Mouse (Mus musculus) lung, postnatal 0 days (tissue): ENCODE data around the gene 2900011O08Rik. TPM values are rescaled to one million over a fixed set of nuclear protein-coding genes. Genes with fewer than 3 reads are reported as not detected.
"Not testable (repeated sequence)": the region's sequence is repeated elsewhere in the genome, so short reads cannot be mapped to it uniquely, and the experiment has no call there.

ENCODE experiments used
- ATAC-seq: fragments of 200-750 bp; cut with Nextera tagmentation; 2 replicates; pipeline ENCODE4 v1.8.0; 2017; ENCODE audit warnings: moderate library complexity
- DNase-seq: peaks from one replicate; pipeline ENCODE4 v3.0.0-alpha.2; 2016; ENCODE audit warnings: low spot score
- H3K27ac ChIP-seq: fragments of 300-500 bp; sonication (generic); 2 replicates; pipeline ENCODE4 v1.5.1; 2014; ENCODE audit warnings: antibody characterized with exemption, mild to moderate bottlenecking, low read length, mixed read lengths
- H3K27me3 ChIP-seq: fragments of 300-500 bp; sonication (generic); replicated peaks from 2 replicates; pipeline ENCODE4 v1.6.1; 2014; ENCODE audit warnings: low read length, mixed read lengths; ENCODE audit not compliant: insufficient read depth
- H3K36me3 ChIP-seq: fragments of 300-500 bp; sonication (generic); 2 replicates; pipeline ENCODE4 v1.6.1; 2014; ENCODE audit warnings: low read length, mixed read lengths; ENCODE audit not compliant: insufficient read depth
- H3K4me1 ChIP-seq: fragments of 300-500 bp; sonication (generic); 2 replicates; pipeline ENCODE4 v1.6.1; 2014; ENCODE audit warnings: antibody characterized with exemption, low read depth, low read length, mixed read lengths; ENCODE audit not compliant: insufficient read depth
- H3K4me2 ChIP-seq: fragments of 300-500 bp; sonication (generic); replicated peaks from 2 replicates; pipeline ENCODE4 v1.6.1; 2014; ENCODE audit warnings: low read depth, mild to moderate bottlenecking, low read length, moderate library complexity, mixed read lengths
- H3K4me3 ChIP-seq: fragments of 300-500 bp; sonication (generic); 2 replicates; pipeline ENCODE4 v1.5.1; 2014; ENCODE audit warnings: low read depth, low read length
- H3K9ac ChIP-seq: fragments of 300-500 bp; sonication (generic); replicated peaks from 2 replicates; pipeline ENCODE4 v1.6.1; 2014; ENCODE audit warnings: low read depth, mild to moderate bottlenecking
- H3K9me3 ChIP-seq: fragments of 300-500 bp; sonication (generic); 2 replicates; pipeline ENCODE4 v1.6.1; 2016; ENCODE audit warnings: low read length, mixed read lengths
- CTCF ChIP-seq: IDR thresholded peaks from 2 replicates; pipeline ENCODE4 v1.5.1; 2016; ENCODE audit warnings: antibody characterized with exemption, mild to moderate bottlenecking
- EP300 ChIP-seq: IDR thresholded peaks from 2 replicates; pipeline ENCODE4 v1.6.1; 2016; ENCODE audit warnings: antibody characterized with exemption, mild to moderate bottlenecking, control low read depth
- WGBS: fragments of 180-500 bp; shearing (Covaris S2); extraction: QIAGEN DNeasy Blood & Tissue Kit; methylation state at CpG from one replicate; pipeline ENCODE4 v1.1.7; 2014; 5-methylcytosine and 5-hydroxymethylcytosine counted together
- polyA plus RNA-seq: library from polyadenylated mRNA; unstranded; fragments of >200 nt; fragmentation: Nextera tagmentation; extraction: Ambion mirVana; gene quantifications from 2 replicates; pipeline ENCODE4 v1.2.1, GENCODE M21; 2015

Gene 2900011O08Rik
- polyA plus RNA-seq, 1 experiment from 2014 or later: not detected

GRCm38 (mm10) chr16:13946306-13946705 is 40.1 kb upstream of the 2900011O08Rik start:
- Histone ChIP-seq H3K9ac (no peak overlapping the region), H3K27ac (peak overlapping the region; percentile 73), H3K9me3 (no peaks in the 10 kb centered on the region), H3K4me2 (no peak overlapping the region), H3K27me3 (no peaks in the 10 kb centered on the region), H3K4me3 (no peak overlapping the region), H3K36me3 (no peaks in the 10 kb centered on the region), H3K4me1 (no peaks in the 10 kb centered on the region)
- peak; percentile 98 for ATAC-seq
- WGBS: 58% methylated on average over 1 of the region's 1 CpGs
- peak; percentile 50; the same call in 1 of the 2 replicates for TF ChIP-seq EP300
- no peak for TF ChIP-seq CTCF
- peak; percentile 91 for DNase-seq

- TF ChIP-seq CTCF (no peak), EP300 (no peak)
- DNase-seq: no peak
- no peaks in the 10 kb centered on the region for H3K36me3 ChIP-seq
- H3K4me2 ChIP-seq: no peak overlapping the region
- no peak for ATAC-seq
- no peaks in the 10 kb centered on the region for H3K4me1 ChIP-seq
- no peak overlapping the region for H3K9ac ChIP-seq
- no peak overlapping the region for H3K4me3 ChIP-seq
- H3K27ac ChIP-seq: no peak overlapping the region
- 79% methylated on average over 3 of the region's 3 CpGs for WGBS
- H3K27me3 ChIP-seq: no peaks in the 10 kb centered on the region
- no peaks in the 10 kb centered on the region for H3K9me3 ChIP-seq
These were observed 35.2 kb upstream of the 2900011O08Rik start for GRCm38 (mm10) chr16:13951245-13951644.

- H3K4me2 ChIP-seq: no peak overlapping the region
- no peak overlapping the region for H3K9ac ChIP-seq
- no peak for TF ChIP-seq EP300
- 37% methylated on average over 1 of the region's 1 CpGs for WGBS
- ATAC-seq: no peak
- no peaks in the 10 kb centered on the region for H3K4me1 ChIP-seq
- H3K27me3 ChIP-seq: no peaks in the 10 kb centered on the region
- no peak overlapping the region for H3K27ac ChIP-seq
- no peaks in the 10 kb centered on the region for H3K36me3 ChIP-seq
- H3K4me3 ChIP-seq: no peak overlapping the region
- H3K9me3 ChIP-seq: no peaks in the 10 kb centered on the region
- DNase-seq: no peak
These were observed 24.4 kb upstream of the 2900011O08Rik start for GRCm38 (mm10) chr16:13962053-13962452.

DNA sequence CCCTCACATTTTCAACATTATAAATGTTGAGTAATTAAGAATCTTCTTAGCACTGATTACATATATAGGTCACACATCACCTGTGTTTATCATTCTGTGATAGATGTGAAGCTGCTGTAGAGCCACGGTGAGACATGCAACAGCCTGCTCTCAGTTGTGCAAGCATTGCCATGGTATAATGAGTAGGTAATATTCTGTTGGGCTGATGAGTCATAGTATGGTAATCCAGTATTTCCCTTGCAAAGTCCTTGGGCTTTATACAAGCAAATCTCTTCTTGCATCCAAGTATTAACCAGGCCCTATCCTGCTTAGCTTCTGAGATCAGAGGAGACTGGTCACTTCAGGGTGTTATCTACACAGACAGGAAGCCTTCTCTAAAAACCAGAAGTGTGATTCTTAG is 17.3 kb upstream of the 2900011O08Rik start:
- no peaks in the 10 kb centered on the region for H3K36me3 ChIP-seq
- no peak overlapping the region for H3K4me3 ChIP-seq
- no peaks in the 10 kb centered on the region for H3K4me1 ChIP-seq
- no peaks in the 10 kb centered on the region for H3K27me3 ChIP-seq
- DNase-seq (no peak), ATAC-seq (no peak)
- no peak overlapping the region for H3K27ac ChIP-seq
- no peak for TF ChIP-seq EP300
- no peak for TF ChIP-seq CTCF
- no peak overlapping the region for H3K4me2 ChIP-seq
- no peaks in the 10 kb centered on the region for H3K9me3 ChIP-seq
- WGBS: 76% methylated on average over 1 of the region's 1 CpGs
- H3K9ac ChIP-seq: no peak overlapping the region

- no peak overlapping the region for H3K4me2 ChIP-seq
- no peaks in the 10 kb centered on the region for H3K9me3 ChIP-seq
- no peaks in the 10 kb centered on the region for H3K27me3 ChIP-seq
- H3K4me3 ChIP-seq: no peak overlapping the region
- no peaks in the 10 kb centered on the region for H3K4me1 ChIP-seq
- H3K9ac ChIP-seq: no peak overlapping the region
- ATAC-seq (no peak), DNase-seq (no peak)
- TF ChIP-seq CTCF (no peak), EP300 (no peak)
- H3K27ac ChIP-seq: no peak overlapping the region
- H3K36me3 ChIP-seq: no peaks in the 10 kb centered on the region
- WGBS: 94% methylated on average over 8 of the region's 8 CpGs
These were observed 14.4 kb upstream of the 2900011O08Rik start for GRCm38 (mm10) chr16:13972051-13972450.

- not testable (repeated sequence) for ATAC-seq, H3K27me3 ChIP-seq, H3K27ac ChIP-seq, H3K4me3 ChIP-seq, H3K9ac ChIP-seq, H3K4me1 ChIP-seq, DNase-seq, H3K9me3 ChIP-seq, H3K36me3 ChIP-seq, H3K4me2 ChIP-seq
- 86% methylated on average over 4 of the region's 4 CpGs for WGBS
These were observed 10.0 kb upstream of the 2900011O08Rik start for GRCm38 (mm10) chr16:13976358-13976896.

- not testable (repeated sequence) for H3K27me3 ChIP-seq, H3K4me1 ChIP-seq, H3K4me3 ChIP-seq, H3K9ac ChIP-seq, DNase-seq, ATAC-seq, H3K36me3 ChIP-seq, H3K9me3 ChIP-seq, H3K4me2 ChIP-seq, H3K27ac ChIP-seq
- 61% methylated on average over 1 of the region's 1 CpGs for WGBS
These were observed 9.4 kb upstream of the 2900011O08Rik start for GRCm38 (mm10) chr16:13977026-13977425.

DNA sequence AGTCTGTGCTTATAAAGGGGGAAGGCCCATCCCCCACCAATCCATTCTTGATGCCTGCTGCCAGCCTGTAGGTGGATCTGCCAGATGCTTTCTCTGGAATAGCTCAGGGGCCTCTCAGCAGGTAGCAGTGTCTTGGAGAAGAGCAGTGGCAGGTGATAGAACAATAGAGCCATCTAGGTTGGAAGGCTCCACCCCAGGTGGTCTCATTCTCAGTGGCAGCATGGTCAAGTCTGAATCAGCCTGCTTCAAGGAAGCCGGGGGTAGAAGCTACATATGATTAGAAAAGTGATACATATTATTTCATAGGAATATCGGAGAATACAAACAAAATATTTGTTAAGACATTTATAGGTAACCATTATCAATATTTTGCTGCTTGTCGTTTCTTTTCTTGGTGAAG is 4.7 kb upstream of the 2900011O08Rik start:
- not testable (repeated sequence) for H3K9me3 ChIP-seq, H3K4me1 ChIP-seq, H3K4me2 ChIP-seq, DNase-seq, H3K27ac ChIP-seq, ATAC-seq, H3K27me3 ChIP-seq, H3K9ac ChIP-seq, H3K4me3 ChIP-seq, H3K36me3 ChIP-seq
- WGBS: 80% methylated on average over 3 of the region's 3 CpGs
